Mouse (Mus musculus): ENCODE measurements around the gene Shmt2. TPM values are rescaled to one million over a fixed set of nuclear protein-coding genes. Genes with fewer than 3 reads are reported as not detected.

The Shmt2 gene
- polyA plus RNA-seq, 1 experiment from 2014 or later: 89.6 TPM

- H3K27ac ChIP-seq: no peak overlapping the region
- no peak overlapping the region; the same call in 1 of the 2 replicates for H3K4me2 ChIP-seq
- peaks cover 48% of the 10 kb centered on the region for H3K27me3 ChIP-seq
- WGBS: 19% methylated on average over 8 of the region's 8 CpGs
- H3K4me3 ChIP-seq: no peak overlapping the region
- 0 out of 2 replicates have a peak overlapping the region, but pooled peaks have one; percentile 39 for H3K9ac ChIP-seq
- peaks cover 68% of the 10 kb centered on the region for H3K4me1 ChIP-seq
- no peak for ATAC-seq
- peaks cover 35% of the 10 kb centered on the region for H3K36me3 ChIP-seq (ENCODE audit: poor library complexity, severe bottlenecking)
- H3K9me3 ChIP-seq (replicated peaks): no peaks in the 10 kb centered on the region
Observed at GRCm38 (mm10) chr10:127515983-127516459, 6.2 kb downstream of the Shmt2 start.

GRCm38 (mm10) chr10:127515271-127515982 lies 6.8 kb downstream of the Shmt2 start:
- Histone ChIP-seq H3K4me3 (no peak overlapping the region), H3K27me3 (peaks cover 50% of the 10 kb centered on the region), H3K9me3 (replicated peaks) (no peaks in the 10 kb centered on the region), H3K4me2 (no peak overlapping the region; the same call in 1 of the 2 replicates), H3K36me3 (ENCODE audit: poor library complexity, severe bottlenecking) (peaks cover 32% of the 10 kb centered on the region), H3K4me1 (peaks cover 68% of the 10 kb centered on the region), H3K9ac (no peak overlapping the region), H3K27ac (no peak overlapping the region)
- 35% methylated on average over 9 of the region's 9 CpGs for WGBS
- ATAC-seq: no peak

GRCm38 (mm10) chr10:127514764-127515163 lies 7.5 kb downstream of the Shmt2 start, which contains the start of gene Ndufa4l2:
TSS of gene Ndufa4l2 (plus strand) at chr10:127514967.
- peaks cover 75% of the 10 kb centered on the region for H3K4me1 ChIP-seq
- peaks cover 25% of the 10 kb centered on the region for H3K36me3 ChIP-seq (ENCODE audit: poor library complexity, severe bottlenecking)
- WGBS: 17% methylated on average over 6 of the region's 6 CpGs
- H3K4me2 ChIP-seq: peak within 1 kb of the TSS; percentile 89
- peak within 1 kb of the TSS; percentile 45 for H3K4me3 ChIP-seq
- no peak for ATAC-seq
- peaks cover 48% of the 10 kb centered on the region for H3K27me3 ChIP-seq
- H3K9ac ChIP-seq: peak within 1 kb of the TSS; percentile 43
- peak within 1 kb of the TSS; percentile 78 for H3K27ac ChIP-seq
- H3K9me3 ChIP-seq (replicated peaks): no peaks in the 10 kb centered on the region

GRCm38 (mm10) chr10:127514111-127514698 lies 8.0 kb downstream of the Shmt2 start:
- no peaks in the 10 kb centered on the region for H3K9me3 ChIP-seq (replicated peaks)
- WGBS: 9% methylated on average over 13 of the region's 13 CpGs
- H3K9ac ChIP-seq: peak overlapping the region; percentile 43; the same call in 1 of the 2 replicates
- H3K27me3 ChIP-seq: peaks cover 48% of the 10 kb centered on the region
- peak overlapping the region; percentile 78; the same call in 1 of the 2 replicates for H3K27ac ChIP-seq
- H3K4me3 ChIP-seq: peak overlapping the region; percentile 45; the same call in 1 of the 2 replicates
- H3K36me3 ChIP-seq (ENCODE audit: poor library complexity, severe bottlenecking): peaks cover 20% of the 10 kb centered on the region
- H3K4me2 ChIP-seq: peak overlapping the region; percentile 89
- no peak for ATAC-seq
- peaks cover 80% of the 10 kb centered on the region for H3K4me1 ChIP-seq

- H3K27ac ChIP-seq: peak overlapping the region; percentile 78
- peaks cover 85% of the 10 kb centered on the region for H3K4me1 ChIP-seq
- H3K9me3 ChIP-seq (replicated peaks): no peaks in the 10 kb centered on the region
- peaks cover 48% of the 10 kb centered on the region for H3K27me3 ChIP-seq
- H3K9ac ChIP-seq: peak overlapping the region; percentile 43
- WGBS: 0% methylated on average over 16 of the region's 16 CpGs
- no peak; the same call in 1 of the 2 replicates for ATAC-seq
- peak overlapping the region; percentile 89 for H3K4me2 ChIP-seq
- H3K4me3 ChIP-seq: peak overlapping the region; percentile 45
- peaks cover 14% of the 10 kb centered on the region for H3K36me3 ChIP-seq (ENCODE audit: poor library complexity, severe bottlenecking)
Observed at GRCm38 (mm10) chr10:127513501-127514091, 8.6 kb downstream of the Shmt2 start.

GRCm38 (mm10) chr10:127512813-127513212 lies 9.4 kb downstream of the Shmt2 start:
- peak overlapping the region; percentile 89 for H3K4me2 ChIP-seq
- peak; percentile 17 for ATAC-seq
- under 1% methylated on average over 27 of the region's 27 CpGs for WGBS
- H3K36me3 ChIP-seq (ENCODE audit: poor library complexity, severe bottlenecking): peaks cover 6% of the 10 kb centered on the region
- peak overlapping the region; percentile 77 for H3K9ac ChIP-seq
- peak overlapping the region; percentile 45 for H3K4me3 ChIP-seq
- H3K27me3 ChIP-seq: peaks cover 43% of the 10 kb centered on the region
- peaks cover 92% of the 10 kb centered on the region for H3K4me1 ChIP-seq
- peak overlapping the region; percentile 98 for H3K27ac ChIP-seq
- H3K9me3 ChIP-seq (replicated peaks): no peaks in the 10 kb centered on the region

GRCm38 (mm10) chr10:127512307-127512666 lies 10.0 kb downstream of the Shmt2 start:
- Histone ChIP-seq H3K4me1 (peaks cover 91% of the 10 kb centered on the region), H3K4me2 (peak overlapping the region; percentile 89), H3K27me3 (peaks cover 44% of the 10 kb centered on the region), H3K27ac (peak overlapping the region; percentile 98), H3K9me3 (replicated peaks) (no peaks in the 10 kb centered on the region), H3K36me3 (ENCODE audit: poor library complexity, severe bottlenecking) (peaks cover under 1% of the 10 kb centered on the region), H3K4me3 (peak overlapping the region; percentile 45), H3K9ac (peak overlapping the region; percentile 77)
- ATAC-seq: no peak
- 2% methylated on average over 7 of the region's 7 CpGs for WGBS

- no peak for ATAC-seq
- H3K4me2 ChIP-seq: peak overlapping the region; percentile 89
- 0% methylated on average over 30 of the region's 46 CpGs for WGBS
- H3K4me3 ChIP-seq: peak overlapping the region; percentile 45
- no peaks in the 10 kb centered on the region for H3K9me3 ChIP-seq (replicated peaks)
- peaks cover 86% of the 10 kb centered on the region for H3K4me1 ChIP-seq
- peaks cover 45% of the 10 kb centered on the region for H3K27me3 ChIP-seq
- no peaks in the 10 kb centered on the region for H3K36me3 ChIP-seq (ENCODE audit: poor library complexity, severe bottlenecking)
- H3K27ac ChIP-seq: peak overlapping the region; percentile 98
- peak overlapping the region; percentile 77 for H3K9ac ChIP-seq
Observed at GRCm38 (mm10) chr10:127511634-127512306, 10.5 kb downstream of the Shmt2 start.

GRCm38 (mm10) chr10:127510895-127511617 lies 11.2 kb downstream of the Shmt2 start:
- Histone ChIP-seq H3K4me2 (peak overlapping the region; percentile 89), H3K4me3 (peak overlapping the region; percentile 45), H3K27me3 (peaks cover 39% of the 10 kb centered on the region), H3K27ac (peak overlapping the region; percentile 98), H3K36me3 (ENCODE audit: poor library complexity, severe bottlenecking) (no peaks in the 10 kb centered on the region), H3K4me1 (peaks cover 79% of the 10 kb centered on the region), H3K9ac (peak overlapping the region; percentile 77), H3K9me3 (replicated peaks) (no peaks in the 10 kb centered on the region)
- 4% methylated on average over 11 of the region's 11 CpGs for WGBS
- ATAC-seq: no peak

- WGBS: under 1% methylated on average over 17 of the region's 17 CpGs
- Histone ChIP-seq H3K4me2 (peak overlapping the region; percentile 89), H3K4me1 (peaks cover 69% of the 10 kb centered on the region), H3K4me3 (peak overlapping the region; percentile 38), H3K9ac (peak overlapping the region; percentile 59), H3K36me3 (ENCODE audit: poor library complexity, severe bottlenecking) (no peaks in the 10 kb centered on the region), H3K27ac (peak overlapping the region; percentile 98), H3K9me3 (replicated peaks) (no peaks in the 10 kb centered on the region), H3K27me3 (peaks cover 29% of the 10 kb centered on the region)
- peak; percentile 28 for ATAC-seq
Observed at GRCm38 (mm10) chr10:127509837-127510701, 12.2 kb downstream of the Shmt2 start.

Data from forebrain, embryonic 13.5 days (tissue).